ENCODE assay signal across 18 mouse cellular contexts in genomic region chr1:152080244-152080643, GRCm38 (mm10).
"Had no signal": no experiment of that assay in that cellular context is flagged by ENCODE, and none has a peak within 500 bp of the region (broad histone marks: within the 10 kb centered on the region; RNA-seq: fewer than 3 reads in every experiment).

No protein-coding gene starts in this region.

- H3K27ac ChIP-seq: kidney, embryonic 15.5 days; left cerebral cortex, adult 2 months; liver, embryonic 13.5 days; midbrain, embryonic 12.5 days; midbrain, embryonic 15.5 days; stomach, embryonic 15.5 days had no signal

- H3K9ac ChIP-seq: kidney, embryonic 15.5 days; liver, embryonic 13.5 days; midbrain, embryonic 12.5 days; midbrain, embryonic 15.5 days; stomach, embryonic 15.5 days had no signal

- ATAC-seq: midbrain, embryonic 15.5 days had no signal

- H3K4me2 ChIP-seq: kidney, embryonic 15.5 days; liver, embryonic 13.5 days; midbrain, embryonic 12.5 days; midbrain, embryonic 15.5 days; stomach, embryonic 15.5 days had no signal

- H3K4me3 ChIP-seq: kidney, embryonic 15.5 days; left cerebral cortex, adult 2 months; liver, embryonic 13.5 days; midbrain, embryonic 12.5 days; midbrain, embryonic 15.5 days; myocyte; stomach, embryonic 15.5 days had no signal

- DNase-seq: kidney, adult 8-10 months; kidney, postnatal 10 days; kidney, postnatal 36 days; layer of hippocampus, postnatal 36 days; liver, embryonic 13.5 days; lung, adult 2 months; lung, postnatal 14 days; lung, postnatal 4 days; retina, postnatal 1 day; right cerebral cortex, postnatal 25 days; spleen, adult 18-20 months; thymus, postnatal 25 days had no signal

- H3K27me3 ChIP-seq: kidney, embryonic 15.5 days; midbrain, embryonic 12.5 days; midbrain, embryonic 15.5 days; stomach, embryonic 15.5 days had no signal

- H3K9me3 ChIP-seq: kidney, embryonic 15.5 days; liver, embryonic 13.5 days; midbrain, embryonic 12.5 days; midbrain, embryonic 15.5 days; stomach, embryonic 15.5 days had no signal

- H3K36me3 ChIP-seq: kidney, embryonic 15.5 days; liver, embryonic 13.5 days; midbrain, embryonic 15.5 days; stomach, embryonic 15.5 days had no signal
